Mouse (Mus musculus) adrenal gland, adult 10 weeks (tissue): ENCODE measurements around the gene Cd200r3. TPM values are rescaled to one million over a fixed set of nuclear protein-coding genes. Genes with fewer than 3 reads are reported as not detected.

Experiments
- polyA plus RNA-seq: library from polyadenylated mRNA; stranded (reverse); fragments of 350-450 nt; fragmentation: Illumina TruSeq; extraction: RNeasy Lipid Tissue Mini Kit (QIAGEN cat#74804); gene quantifications from one replicate; pipeline ENCODE4 v1.2.3, GENCODE M21; 2014; ENCODE audit warnings: low read depth, low replicate concordance

Gene Cd200r3
- polyA plus RNA-seq = 0.23 TPM

DNA sequence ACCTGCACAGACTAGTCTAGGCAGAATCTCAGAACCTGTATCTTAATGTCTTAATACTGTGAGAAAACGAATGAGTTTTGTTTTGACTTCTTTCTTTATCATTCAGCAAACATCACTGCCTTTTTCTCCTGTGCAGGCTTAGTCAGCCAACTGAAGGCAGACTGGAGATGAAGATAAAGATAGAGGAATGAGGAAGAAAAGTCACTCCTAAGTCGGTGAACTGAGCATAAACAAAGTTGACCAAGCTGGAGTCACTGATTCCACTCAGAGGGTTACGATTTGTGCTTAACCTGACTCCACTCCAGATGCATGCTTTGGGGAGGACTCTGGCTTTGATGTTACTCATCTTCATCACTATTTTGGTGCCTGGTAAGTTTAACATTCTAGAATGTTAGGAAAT lies at the start of gene Cd200r3:
Gene Cd200r3 (plus strand): TSS at position 211 of the 400 bp plus-strand sequence.

Other genes with a start within 250 kb of the Cd200r3 start
- 19.0 TPM for gene Nepro, start 219.4 kb upstream of the Cd200r3 start, polyA plus RNA-seq
- gene Gtpbp8, start 197.3 kb upstream of the Cd200r3 start, polyA plus RNA-seq = 61.6 TPM
- 1.3 TPM for gene Cd200r1, start 177.9 kb upstream of the Cd200r3 start, polyA plus RNA-seq
- 0.47 TPM for gene Cd200r4, start 131.9 kb upstream of the Cd200r3 start, polyA plus RNA-seq
- not detected for gene Cd200r2, start 76.6 kb upstream of the Cd200r3 start, polyA plus RNA-seq
- 12.4 TPM for gene Ccdc80, start 149.7 kb downstream of the Cd200r3 start, polyA plus RNA-seq
- 63.0 TPM for gene Slc35a5, start 215.0 kb downstream of the Cd200r3 start, polyA plus RNA-seq
- gene Atg3, start 215.1 kb downstream of the Cd200r3 start, polyA plus RNA-seq = 167 TPM